Mouse (Mus musculus) granulocyte monocyte progenitor cell, adult 5-6 weeks (primary cell): ENCODE measurements around the gene Syn3. TPM values are rescaled to one million over a fixed set of nuclear protein-coding genes. Genes with fewer than 3 reads are reported as not detected.

Experiments
- ATAC-seq: replicated peaks from 2 replicates; pipeline ENCODE4 v1.8.0; 2016; ENCODE audit warnings: mild to moderate bottlenecking, moderate TSS enrichment, inconsistent platforms; ENCODE audit not compliant: poor library complexity, severe bottlenecking
- total RNA-seq, 2 experiments: library from RNA; stranded (forward) in 1 of 2; stranded (reverse) in 1 of 2; fragments of 200-712, 200-1000 nt in 1 of 2; fragments of >200 nt in 1 of 2; fragmentation: Nextera tagmentation in 1 of 2; gene quantifications; 2 replicates each; pipeline ENCODE4 v1.2.3; 2014 to 2017

Syn3 gene
- total RNA-seq, 2 experiments from 2014 or later: 0.15 to 0.31 TPM

DNA sequence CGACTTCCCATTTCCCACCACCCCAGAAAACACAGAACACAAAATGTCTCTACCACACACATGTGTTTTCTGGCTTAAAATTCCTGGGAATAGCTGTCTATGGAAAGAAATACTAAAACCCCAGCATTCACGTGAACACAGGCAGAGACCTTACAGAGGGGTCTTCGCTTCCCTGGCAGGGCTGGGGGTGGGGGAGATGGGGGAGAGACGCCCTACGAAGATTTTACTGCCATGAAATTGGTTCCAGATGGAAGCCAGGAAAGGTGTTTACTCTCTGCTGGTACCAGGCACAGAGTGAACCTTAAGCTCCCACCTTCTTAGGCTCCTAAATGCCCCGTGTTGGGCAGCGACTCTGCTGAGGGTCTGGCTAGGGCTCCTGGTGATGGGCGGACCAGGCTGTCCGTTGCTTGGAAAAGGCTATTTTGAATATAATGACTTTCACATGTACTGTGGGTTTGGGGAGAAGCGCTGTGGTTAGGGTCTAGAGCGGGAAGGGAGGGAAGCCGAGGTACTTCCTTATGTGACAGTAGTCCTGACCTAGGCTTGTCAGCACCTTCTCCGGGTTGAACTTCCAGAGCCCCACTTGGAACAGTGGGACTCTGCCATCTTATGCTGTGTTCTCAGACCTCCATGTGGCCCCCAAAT lies 203.1 kb downstream of the Syn3 start:
- peak; percentile 65 for ATAC-seq

DNA sequence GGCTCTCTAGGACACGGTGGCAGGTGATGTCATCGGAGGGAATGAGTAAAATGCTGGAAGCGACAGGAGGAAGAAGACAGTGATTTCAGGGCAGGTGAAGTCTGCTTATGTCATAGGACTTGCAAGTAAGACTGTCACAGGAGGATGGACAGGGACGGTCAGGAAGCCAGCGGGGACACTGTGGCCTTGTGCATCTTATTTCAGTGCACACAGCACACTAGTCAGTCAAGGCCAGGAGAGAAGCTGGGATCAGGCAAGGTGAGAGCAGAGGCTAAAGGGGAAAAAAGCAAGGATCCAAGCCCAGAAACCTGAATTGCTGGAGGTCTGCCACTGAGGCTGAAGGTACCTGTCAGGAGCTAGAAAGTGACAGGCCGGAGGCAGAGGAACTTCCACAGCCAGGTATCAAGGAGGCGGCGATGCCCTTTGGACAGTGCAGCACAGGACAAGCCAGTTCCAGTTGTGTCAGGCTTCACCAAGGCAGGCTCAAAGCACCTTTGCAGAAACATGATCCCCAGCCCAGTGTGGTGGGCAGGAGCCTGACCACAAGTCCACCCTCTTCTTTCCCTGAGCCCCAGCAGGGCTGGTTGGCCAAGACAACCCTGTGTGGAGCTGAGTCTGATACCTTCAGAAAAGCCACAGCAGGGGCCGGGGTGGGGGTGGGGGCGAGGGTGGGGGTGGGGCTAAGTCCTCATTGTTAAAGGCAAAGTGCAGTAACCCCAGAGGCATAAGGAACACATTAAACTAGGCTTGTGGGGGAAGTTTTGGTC lies 203.9 kb downstream of the Syn3 start:
- ATAC-seq: no peak

DNA sequence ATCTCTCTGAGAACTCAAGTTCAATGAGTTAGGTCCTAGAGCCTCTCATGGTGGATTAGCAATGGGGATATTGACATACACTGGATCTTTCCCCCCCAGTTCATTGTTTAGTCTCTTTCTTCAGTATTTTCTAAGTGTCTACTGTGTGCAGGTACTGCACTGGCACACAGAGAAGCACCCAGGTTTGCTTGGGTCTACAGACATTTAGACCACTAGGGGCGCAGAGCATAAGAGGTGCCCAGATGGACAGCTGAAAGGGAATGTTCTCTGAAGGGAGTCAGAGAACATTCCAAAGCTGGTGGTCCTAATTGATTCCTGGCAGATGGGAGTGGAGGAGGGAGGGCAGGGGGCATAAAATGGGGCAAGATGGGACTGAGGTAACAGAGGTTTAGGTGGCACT lies 204.8 kb downstream of the Syn3 start:
- ATAC-seq: no peak

DNA sequence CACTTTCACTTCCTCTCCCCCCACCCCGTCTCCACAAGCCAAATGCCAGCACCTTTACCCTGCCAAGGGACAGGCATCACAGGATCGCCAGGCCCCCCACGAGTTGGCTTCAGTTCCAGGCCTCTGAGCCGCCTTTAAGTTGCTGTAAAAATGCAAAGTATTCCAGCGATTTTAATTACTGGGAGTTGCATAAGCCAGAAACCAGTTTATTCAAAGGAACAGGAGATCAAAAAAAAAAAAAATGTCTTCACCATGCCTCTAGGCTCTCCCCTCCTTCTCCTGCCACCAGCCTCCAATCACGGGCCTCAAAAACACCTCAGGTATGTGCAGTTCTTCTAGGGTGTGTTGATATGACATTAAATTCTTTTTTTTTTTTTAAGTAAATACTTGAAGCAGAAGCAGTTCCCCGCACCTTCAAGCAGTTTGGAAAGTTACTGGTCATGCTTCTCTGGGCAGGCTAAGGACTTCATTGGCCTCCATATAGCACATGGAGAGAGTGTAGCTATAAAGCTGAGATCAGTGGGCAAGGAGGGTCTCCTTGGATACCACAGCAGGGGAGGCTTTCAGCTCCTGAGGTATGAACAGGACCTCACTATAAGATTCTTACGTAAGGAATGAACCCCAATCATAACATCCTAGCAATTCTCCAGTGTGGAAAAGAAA lies 208.5 kb downstream of the Syn3 start:
- ATAC-seq: no peak

DNA sequence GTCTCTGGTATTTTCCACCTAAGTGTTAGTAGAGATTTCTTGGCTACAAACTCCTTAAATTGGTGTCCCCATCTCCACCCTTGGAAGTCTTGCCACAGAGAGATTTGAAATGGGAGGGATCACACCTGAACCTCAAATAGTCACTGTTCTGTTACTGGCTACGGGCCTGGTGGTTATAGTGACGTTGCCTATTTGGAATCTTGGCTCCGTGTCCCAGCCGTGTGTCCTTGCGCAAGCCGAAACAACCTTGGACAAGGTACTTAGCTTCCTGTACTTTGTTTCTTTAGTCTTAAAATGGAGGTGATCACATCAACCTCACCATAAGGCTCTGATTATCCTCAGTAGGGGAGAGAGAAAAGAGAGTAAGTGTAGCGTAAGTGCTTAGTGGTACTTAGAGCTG lies 212.2 kb downstream of the Syn3 start:
- no peak for ATAC-seq

DNA sequence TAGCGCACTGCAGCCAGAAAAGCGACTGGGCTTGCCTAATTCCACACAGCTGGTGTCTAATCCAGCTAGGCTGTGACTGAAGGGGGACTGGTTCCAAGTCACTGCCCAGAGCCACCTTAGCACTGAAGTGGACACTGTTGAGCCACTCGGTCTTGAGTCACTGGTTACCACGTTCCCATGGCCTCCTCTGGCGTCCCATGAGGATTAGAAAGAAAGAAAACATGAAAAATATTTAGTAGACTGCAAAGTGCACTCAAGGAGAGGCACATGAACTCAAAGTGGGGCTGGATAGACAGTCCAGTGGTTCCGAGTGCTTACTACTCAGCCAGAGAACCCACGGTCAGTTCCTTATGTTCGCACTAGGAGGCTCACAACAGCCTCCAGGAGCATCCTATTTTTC lies 217.5 kb downstream of the Syn3 start:
- no peak for ATAC-seq

DNA sequence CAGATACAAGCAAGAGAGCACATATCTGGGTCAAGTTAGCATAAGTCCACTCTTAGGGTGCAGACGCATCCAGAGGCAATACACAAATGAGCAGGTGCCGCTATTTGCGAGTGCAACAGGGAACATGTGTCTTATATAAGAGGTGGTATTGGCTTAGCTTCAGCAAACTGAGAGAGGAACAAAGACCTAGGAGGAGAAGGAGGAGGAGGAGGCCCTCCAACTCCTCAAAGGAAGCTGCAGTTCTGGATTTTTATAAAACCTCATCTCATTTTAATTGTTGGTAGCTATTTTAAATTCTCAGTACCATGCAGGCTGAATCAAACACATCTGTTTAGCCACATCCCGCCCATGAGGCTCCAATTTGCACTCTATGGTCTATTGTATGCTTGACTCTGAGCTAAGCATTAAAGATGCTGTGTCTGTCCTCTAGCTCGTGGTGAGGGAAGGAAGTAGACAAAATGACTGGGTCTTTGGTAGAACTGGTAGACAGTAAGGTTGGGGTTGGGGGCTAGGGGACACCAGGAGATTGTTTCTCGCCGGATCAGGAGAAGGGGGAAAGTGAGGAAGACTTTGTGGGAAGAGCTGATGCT lies 219.0 kb downstream of the Syn3 start:
- no peak for ATAC-seq

DNA sequence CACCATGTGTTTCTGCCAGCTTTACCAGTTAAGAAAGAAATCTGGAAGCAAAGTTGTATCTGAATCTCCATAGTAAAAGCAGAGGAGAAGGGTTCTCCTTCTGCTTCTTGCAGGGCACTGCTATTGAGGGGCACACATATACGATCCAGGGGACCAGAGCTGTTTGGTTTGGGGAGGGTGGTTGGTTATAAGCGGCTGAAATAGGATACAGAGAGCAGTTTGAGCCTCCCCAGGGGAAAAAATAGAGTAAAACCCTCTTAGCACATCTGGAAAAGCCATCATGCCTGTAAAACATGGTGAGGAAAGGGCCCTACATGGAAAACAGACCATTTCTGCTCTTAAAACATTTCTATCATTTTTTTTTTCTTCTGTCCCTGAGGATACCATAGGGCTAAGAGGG lies 220.2 kb downstream of the Syn3 start:
- no peak for ATAC-seq

DNA sequence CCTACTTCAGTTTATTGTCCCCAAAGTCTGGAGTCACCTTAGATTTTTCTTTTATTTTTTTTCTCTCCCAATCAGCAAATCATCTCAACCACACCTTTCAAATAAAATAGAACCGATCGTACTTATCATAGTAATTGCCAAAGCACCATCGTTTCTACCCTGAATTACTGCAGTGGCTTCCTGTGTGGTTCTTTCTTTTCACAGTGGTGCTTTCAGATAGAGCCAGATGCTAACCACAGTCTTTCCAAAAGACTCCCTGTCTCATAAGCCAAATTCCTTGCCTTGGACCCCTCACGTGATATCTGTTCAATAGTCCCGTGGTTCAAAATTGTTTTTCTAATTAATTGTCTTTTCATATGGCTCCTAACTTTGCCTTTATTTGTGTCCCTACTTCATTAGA lies 221.4 kb downstream of the Syn3 start:
- ATAC-seq: no peak

DNA sequence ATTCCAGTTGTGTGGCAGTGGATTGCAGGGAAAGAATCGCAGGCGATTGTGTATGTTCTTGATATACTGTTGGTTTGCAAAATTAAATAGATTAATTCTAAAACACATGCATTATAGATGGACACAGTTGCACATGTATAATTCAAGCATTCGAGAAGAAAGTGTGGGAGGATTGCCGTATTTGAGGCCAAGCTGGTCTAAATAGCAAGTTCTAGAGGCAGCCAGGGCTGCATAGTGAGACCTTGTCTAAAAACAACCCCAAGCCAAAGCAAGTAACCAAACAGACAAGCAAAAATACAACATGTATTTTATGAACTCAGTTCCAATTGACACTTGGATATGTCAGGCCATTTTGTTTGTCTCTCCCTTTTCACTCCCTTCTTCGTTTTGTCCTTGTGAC lies 223.1 kb downstream of the Syn3 start:
- ATAC-seq: no peak

DNA sequence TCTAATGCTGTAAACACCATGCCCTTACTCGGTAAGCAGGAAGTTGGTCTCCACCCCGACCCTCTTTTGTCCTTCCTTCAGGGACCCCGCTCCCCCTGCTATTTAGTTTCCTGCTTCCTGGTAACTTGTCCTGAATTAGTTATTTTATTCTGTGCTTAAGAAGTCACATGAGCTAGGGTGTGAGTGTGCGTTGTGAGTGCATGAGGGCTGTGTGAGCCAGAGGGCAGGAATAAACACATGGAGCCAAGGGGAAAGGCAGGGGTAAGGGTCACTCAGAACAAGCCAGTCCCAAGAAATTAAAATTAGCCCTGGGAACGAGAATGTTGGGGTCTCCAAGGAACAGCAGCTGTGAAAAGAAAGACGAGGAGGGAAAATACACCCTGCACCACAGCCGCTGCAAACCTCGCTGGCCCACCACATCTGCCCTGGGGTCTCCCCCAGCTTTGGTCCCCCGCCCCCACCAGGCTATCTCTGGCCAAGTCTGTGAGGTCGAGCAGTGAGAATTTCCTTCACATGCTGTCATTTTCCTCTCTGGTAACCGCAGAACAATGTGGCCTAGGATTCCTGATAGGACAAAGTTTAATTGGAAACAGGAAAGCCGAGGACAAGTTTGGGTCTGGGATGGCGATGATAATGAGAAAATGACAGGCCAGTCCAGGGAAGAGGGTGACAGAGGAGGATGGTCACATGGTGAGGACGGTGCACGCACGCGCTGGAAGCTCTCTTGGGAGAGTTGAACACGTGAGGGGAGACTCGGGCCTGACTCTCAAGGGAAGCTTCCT lies 225.1 kb downstream of the Syn3 start:
- ATAC-seq: no peak

DNA sequence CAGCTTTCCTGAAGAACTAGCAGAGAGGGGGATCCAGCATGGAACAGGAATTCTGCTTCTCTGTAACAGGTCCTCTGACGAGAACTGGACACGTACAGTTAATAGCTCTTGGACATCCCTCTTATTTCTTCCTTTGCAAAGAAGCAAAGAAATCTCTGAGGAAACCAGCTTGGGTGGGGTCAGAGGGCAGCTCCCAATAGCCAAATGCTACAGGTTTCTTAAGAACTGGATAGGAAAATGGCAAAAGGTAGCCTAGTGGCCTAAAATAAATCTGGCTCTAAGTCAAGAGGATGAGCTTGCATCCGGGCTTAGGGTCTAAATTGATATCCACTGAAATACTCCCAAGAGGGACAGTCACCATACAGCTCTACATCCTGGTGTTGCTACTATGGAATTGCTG lies 225.9 kb downstream of the Syn3 start:
- no peak for ATAC-seq

DNA sequence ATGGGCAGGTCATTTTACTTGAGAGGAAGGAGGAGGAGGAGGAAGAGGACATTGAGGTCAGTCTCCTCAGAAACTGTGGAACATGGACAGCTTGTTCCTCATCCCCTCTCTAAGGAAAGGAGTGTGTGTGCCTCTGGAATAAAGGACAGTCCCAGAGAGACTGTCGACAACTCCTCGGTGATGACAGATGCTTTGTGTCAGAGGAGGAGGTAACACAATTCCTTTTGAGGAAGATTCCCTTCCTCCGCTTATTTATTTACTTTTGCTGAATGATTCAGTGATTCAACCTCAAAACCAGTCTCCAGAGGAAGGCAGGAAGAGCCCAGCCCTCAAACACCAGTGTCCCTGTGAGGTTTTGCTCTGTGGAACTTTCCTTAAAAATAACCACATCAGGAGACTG lies 228.4 kb downstream of the Syn3 start:
- no peak for ATAC-seq

DNA sequence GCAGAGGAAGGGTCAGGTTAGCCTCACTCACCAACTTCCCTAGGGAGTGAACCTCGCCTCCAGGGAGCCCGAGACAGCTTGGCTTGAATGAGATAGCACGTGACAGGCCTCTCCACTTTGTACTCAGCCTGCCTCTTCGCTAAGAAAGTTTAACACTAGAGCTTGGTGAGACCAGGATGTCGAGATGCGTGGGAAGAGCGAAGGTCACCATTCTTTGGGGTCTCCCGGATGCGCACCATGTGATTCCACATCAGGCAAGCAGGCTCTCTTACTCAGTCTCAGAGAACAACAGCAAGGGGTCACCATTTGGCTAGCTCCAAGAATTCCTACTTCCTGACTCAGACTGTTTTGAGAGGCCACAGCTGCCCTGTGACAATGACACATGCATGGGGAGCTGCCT lies 234.1 kb downstream of the Syn3 start:
- ATAC-seq: no peak

DNA sequence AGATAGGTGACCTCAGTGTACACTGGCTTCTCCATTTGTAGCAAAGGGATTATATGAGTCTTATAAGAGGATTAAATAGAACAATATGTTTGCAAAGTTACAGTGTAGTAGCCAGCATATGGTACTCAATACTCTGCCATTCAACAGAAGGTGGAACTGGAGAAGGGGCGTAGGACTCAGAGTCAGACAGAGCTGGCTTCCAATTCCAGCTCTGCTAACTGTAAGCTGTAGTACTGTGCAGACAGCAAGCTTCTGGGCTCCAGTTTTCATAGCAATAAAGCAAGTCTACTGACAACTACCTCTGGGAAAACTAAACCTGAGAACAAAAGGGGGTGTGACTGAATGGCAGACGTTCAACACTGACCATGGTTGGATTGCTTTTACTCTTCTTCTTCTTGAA lies 237.0 kb downstream of the Syn3 start:
- no peak for ATAC-seq

DNA sequence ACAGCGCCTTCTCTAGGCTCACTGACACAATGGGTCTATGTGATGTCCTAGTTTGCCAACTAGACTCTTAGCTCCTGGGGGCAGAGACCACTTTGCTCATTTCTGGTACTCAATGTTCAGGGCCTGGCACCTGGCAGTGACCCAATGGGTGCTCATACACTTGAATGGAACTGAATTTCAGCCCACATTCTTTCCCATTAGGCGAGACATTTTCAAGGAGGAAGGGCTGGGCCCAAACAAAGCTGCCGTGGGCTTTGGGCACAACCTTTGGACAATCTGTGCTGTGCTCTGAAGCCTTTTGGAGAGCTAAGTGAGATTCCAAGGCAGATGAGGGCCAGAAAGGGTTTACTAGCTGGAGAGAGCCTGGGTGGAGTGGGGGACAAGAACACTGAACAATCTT lies 239.7 kb downstream of the Syn3 start:
- ATAC-seq: no peak

DNA sequence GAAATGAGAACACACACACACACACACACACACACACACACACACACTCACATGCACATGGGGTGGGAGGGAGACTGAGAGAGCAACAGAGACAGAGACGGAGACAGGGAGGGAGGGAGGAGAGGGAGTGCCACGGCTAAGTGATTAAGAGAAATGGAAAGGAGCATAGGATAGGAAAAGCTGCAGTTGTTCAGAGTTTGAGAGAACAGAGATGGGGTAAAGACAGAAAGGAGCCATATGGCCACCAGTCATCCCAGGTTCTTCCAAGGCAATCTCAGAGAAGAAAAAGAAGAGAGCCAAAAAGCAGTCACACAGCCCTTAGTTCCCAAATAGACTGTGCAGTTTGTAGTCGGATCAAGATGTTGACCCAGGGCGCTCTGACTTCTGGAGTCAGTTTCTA lies 240.7 kb downstream of the Syn3 start:
- ATAC-seq: no peak

DNA sequence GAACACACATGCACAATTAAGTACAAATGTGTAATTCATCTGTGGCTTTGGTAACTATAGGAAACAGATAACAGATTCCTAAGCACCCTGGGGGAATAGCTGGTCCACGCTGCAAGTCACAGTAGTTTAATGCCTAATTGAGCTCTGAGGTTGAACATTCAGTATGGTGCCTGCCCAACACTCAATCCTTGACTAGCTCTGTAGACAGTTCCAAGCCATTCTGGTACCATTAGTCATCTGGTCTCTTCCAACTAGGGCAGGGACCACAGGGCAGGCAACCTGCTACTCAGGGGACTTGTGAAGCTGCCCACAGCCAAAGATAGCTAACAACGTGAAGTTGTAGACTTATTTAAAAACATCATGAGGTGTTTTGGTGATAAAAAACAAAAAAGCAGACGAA lies 241.7 kb downstream of the Syn3 start:
- ATAC-seq: no peak

DNA sequence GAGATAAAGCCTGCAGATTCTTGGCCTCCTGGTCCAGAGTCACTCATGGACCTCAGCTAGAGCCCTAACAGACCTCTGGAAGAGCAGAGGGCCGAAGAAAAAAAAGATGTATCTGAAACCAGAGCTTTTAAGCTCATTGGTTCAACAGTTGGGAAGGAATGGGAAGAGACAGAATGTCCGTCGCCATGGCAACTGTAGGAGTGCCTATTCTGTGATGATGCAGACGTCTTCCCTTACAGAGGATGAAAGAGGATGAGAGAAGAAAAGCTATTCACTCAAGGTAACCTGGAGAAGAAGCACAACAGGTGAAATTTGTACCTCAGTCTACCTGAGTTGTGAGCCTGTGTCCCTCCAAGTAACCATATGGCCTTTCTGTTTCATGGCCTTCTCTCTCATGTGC lies 242.5 kb downstream of the Syn3 start:
- no peak for ATAC-seq

DNA sequence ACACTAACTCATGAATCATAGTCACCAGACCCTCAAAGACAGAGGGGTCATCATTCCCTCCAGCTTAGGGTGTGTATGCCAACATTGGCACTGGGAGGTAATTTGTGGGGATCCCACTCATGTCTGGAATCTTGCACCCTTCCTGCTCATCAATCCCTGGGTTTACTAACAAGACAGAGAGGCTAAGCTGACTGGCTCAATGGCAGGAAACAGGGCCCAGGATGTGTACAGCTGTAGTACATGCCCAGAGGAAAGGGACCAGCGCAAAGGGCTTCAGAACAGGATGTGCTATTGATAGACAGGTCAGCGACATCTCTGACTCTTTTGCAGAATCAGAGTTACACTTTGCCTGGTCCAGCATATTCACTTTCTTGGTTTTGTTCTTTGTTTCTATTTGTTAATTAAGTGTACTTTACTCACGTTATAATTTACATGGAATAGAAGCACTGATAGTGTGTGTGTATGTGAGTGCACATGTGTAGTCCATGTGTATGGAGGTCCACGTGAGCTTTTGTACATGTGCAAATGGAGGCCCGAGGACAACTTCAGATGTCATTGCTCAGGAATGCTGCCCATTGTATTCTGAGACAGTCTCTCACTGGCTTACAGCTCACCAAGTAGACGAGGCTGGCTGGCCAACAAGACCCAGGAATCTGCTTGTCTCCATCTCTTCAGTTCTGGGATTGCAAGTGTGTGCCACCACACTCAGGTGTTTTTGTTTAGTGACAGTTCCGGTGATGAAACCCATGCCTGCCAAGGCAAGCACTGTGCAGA lies 248.4 kb downstream of the Syn3 start:
- ATAC-seq: no peak
